Mouse (Mus musculus): Measurements from ENCODE around the gene Anapc15.

- no peak for TF ChIP-seq CTCF (IDR thresholded peaks at IDR 0.05; ENCODE audit: borderline replicate concordance, control insufficient read depth, extremely low read depth, insufficient read depth, low read length, poor library complexity)
- no peak for TF ChIP-seq POLR2A (IDR thresholded peaks at IDR 0.05; ENCODE audit: control insufficient read depth, extremely low read depth, insufficient read depth, low read length, poor library complexity)
Observed at GRCm38 (mm10) chr7:101834903-101835302, 28.6 kb upstream of the Anapc15 start.

Measured in thymus, adult 2 months (tissue).